ENCODE assay signal across 20 mouse cellular contexts in genomic region chr8:124517142-124517541, GRCm38 (mm10). TPM values are rescaled to one million over a fixed set of nuclear protein-coding genes. Genes with fewer than 3 reads are reported as not detected.
"Had no signal": no experiment of that assay in that cellular context is flagged by ENCODE, and none has a peak within 500 bp of the region (broad histone marks: within the 10 kb centered on the region; RNA-seq: fewer than 3 reads in every experiment).

No protein-coding gene starts in this region.

- H3K4me2 ChIP-seq: limb, embryonic 13.5 days; liver, embryonic 12.5 days; liver, embryonic 15.5 days; lung, embryonic 15.5 days; midbrain, embryonic 12.5 days; midbrain, embryonic 15.5 days; neural tube, embryonic 12.5 days; neural tube, embryonic 15.5 days; stomach, embryonic 15.5 days had no signal

- H3K27me3 ChIP-seq: limb, embryonic 13.5 days; neural tube, embryonic 12.5 days; stomach, embryonic 15.5 days had no signal

- ATAC-seq: liver, embryonic 12.5 days; midbrain, embryonic 15.5 days had no signal

- H3K36me3 ChIP-seq: limb, embryonic 10.5 days; limb, embryonic 13.5 days; liver, embryonic 12.5 days; liver, embryonic 15.5 days; lung, embryonic 15.5 days; midbrain, embryonic 12.5 days; midbrain, embryonic 15.5 days; neural tube, embryonic 12.5 days; neural tube, embryonic 15.5 days; stomach, embryonic 15.5 days had no signal

- H3K27ac ChIP-seq: kidney, postnatal 0 days; limb, embryonic 10.5 days; limb, embryonic 13.5 days; liver, embryonic 12.5 days; liver, embryonic 15.5 days; lung, embryonic 15.5 days; midbrain, embryonic 12.5 days; midbrain, embryonic 15.5 days; neural tube, embryonic 12.5 days; neural tube, embryonic 15.5 days; stomach, embryonic 15.5 days had no signal

- DNase-seq: kidney, adult 18-20 months; kidney, postnatal 25 days; liver; lung, adult 18-20 months; lung, postnatal 36 days; spleen, adult 18-20 months; thymus, adult 18-20 months; thymus, postnatal 36 days had no signal

- H3K9me3 ChIP-seq: limb, embryonic 10.5 days; limb, embryonic 13.5 days; liver, embryonic 12.5 days; liver, embryonic 15.5 days; lung, embryonic 15.5 days; midbrain, embryonic 12.5 days; midbrain, embryonic 15.5 days; neural tube, embryonic 12.5 days; neural tube, embryonic 15.5 days; stomach, embryonic 15.5 days had no signal

- H3K9ac ChIP-seq: limb, embryonic 13.5 days; liver, embryonic 12.5 days; liver, embryonic 15.5 days; lung, embryonic 15.5 days; midbrain, embryonic 12.5 days; midbrain, embryonic 15.5 days; neural tube, embryonic 12.5 days; neural tube, embryonic 15.5 days; stomach, embryonic 15.5 days had no signal

- H3K4me3 ChIP-seq: limb, embryonic 10.5 days; limb, embryonic 13.5 days; liver, embryonic 12.5 days; liver, embryonic 15.5 days; lung, embryonic 15.5 days; midbrain, embryonic 12.5 days; midbrain, embryonic 15.5 days; neural tube, embryonic 12.5 days; neural tube, embryonic 15.5 days; stomach, embryonic 15.5 days had no signal

RNA-seq across cellular contexts. Expression of gene Agt, which starts 52.4 kb away (rescaled TPM):
- polyA plus RNA-seq: limb, embryonic 10.5 days had no signal

RNA-seq across cellular contexts. Expression of gene Capn9, which starts 58.8 kb away (rescaled TPM):
- total RNA-seq: left cerebral cortex, postnatal 14 days had no signal
- polyA plus RNA-seq: limb, embryonic 10.5 days; limb, embryonic 13.5 days; midbrain, embryonic 15.5 days; neural tube, embryonic 12.5 days had no signal
